Mouse (Mus musculus): ENCODE data around the gene Gm49369. TPM values are rescaled to one million over a fixed set of nuclear protein-coding genes. Genes with fewer than 3 reads are reported as not detected.
"Not testable (repeated sequence)": the region's sequence is repeated elsewhere in the genome, so short reads cannot be mapped to it uniquely, and the experiment has no call there.

Gene Gm49369
- polyA plus RNA-seq, 1 experiment from 2014 or later, result 2.5 TPM

GRCm38 (mm10) chr7:142408686-142409085 is 26.2 kb upstream of the Gm49369 start:
- Histone ChIP-seq H3K4me2 (no peak overlapping the region), H3K36me3 (no peaks in the 10 kb centered on the region), H3K4me1 (peaks cover 4% of the 10 kb centered on the region; the same call in 1 of the 2 replicates), H3K4me3 (replicated peaks) (no peak overlapping the region), H3K9me3 (replicated peaks) (no peaks in the 10 kb centered on the region), H3K9ac (no peak overlapping the region), H3K27me3 (no peaks in the 10 kb centered on the region), H3K27ac (no peak overlapping the region)
- no peak for ATAC-seq (replicated peaks; ENCODE audit: low FRiP score)
- WGBS, result 87% methylated on average over 8 of the region's 8 CpGs

DNA sequence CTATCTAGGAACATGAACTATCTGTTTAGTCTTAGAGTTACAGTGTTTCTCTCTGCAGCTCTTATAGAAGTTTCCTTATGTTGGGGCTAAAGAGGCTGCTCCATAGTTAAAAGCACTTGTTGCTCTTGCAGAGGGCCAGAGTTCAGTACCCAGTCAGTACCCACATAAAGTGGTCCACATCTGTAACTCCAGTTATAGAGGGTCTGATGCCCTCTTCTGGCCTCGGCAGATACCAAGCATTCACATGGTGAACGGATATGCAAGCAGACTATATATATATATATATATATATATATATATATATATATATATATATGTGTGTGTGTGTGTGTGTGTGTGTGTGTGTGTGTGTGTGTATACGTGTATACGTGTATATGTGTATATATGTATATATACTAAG is 25.5 kb upstream of the Gm49369 start:
- H3K27me3 ChIP-seq, result no peaks in the 10 kb centered on the region
- H3K9me3 ChIP-seq (replicated peaks), result no peaks in the 10 kb centered on the region
- no peak overlapping the region for H3K4me3 ChIP-seq (replicated peaks)
- WGBS, result 76% methylated on average over 4 of the region's 4 CpGs
- no peak for ATAC-seq (replicated peaks; ENCODE audit: low FRiP score)
- no peaks in the 10 kb centered on the region for H3K36me3 ChIP-seq
- no peak overlapping the region for H3K27ac ChIP-seq
- no peak overlapping the region for H3K4me2 ChIP-seq
- peaks cover 6% of the 10 kb centered on the region; the same call in 1 of the 2 replicates for H3K4me1 ChIP-seq
- no peak overlapping the region for H3K9ac ChIP-seq

DNA sequence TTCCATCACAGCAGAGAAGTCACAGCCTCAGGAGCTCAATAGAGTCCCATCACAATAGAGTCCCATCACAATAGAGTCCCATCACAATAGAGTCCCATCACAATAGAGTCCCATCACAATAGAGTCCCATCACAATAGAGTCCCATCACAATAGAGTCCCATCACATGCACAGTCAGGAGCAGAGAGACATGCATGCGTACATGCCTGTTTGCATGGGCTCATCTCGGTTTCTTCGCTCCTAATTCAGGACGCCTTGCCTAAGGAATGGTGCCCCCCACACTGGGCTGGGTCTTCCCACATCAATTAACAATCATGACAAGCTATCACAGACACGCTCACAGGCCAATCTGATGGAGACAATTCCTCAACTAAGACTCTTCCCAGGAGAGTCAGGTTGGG is 22.7 kb upstream of the Gm49369 start:
- H3K4me2 ChIP-seq; H3K9ac ChIP-seq; H3K4me3 ChIP-seq (replicated peaks); H3K36me3 ChIP-seq; ATAC-seq (replicated peaks; ENCODE audit: low FRiP score); H3K9me3 ChIP-seq (replicated peaks); H3K27ac ChIP-seq; H3K27me3 ChIP-seq: not testable (repeated sequence)
- 88% methylated on average over 5 of the region's 5 CpGs for WGBS
- H3K4me1 ChIP-seq, result peaks cover 17% of the 10 kb centered on the region; the same call in 1 of the 2 replicates

GRCm38 (mm10) chr7:142403591-142403990 is 21.1 kb upstream of the Gm49369 start:
- no peaks in the 10 kb centered on the region for H3K9me3 ChIP-seq (replicated peaks)
- peak overlapping the region; percentile 39; the same call in 1 of the 2 replicates for H3K27ac ChIP-seq
- no peaks in the 10 kb centered on the region for H3K36me3 ChIP-seq
- no peak overlapping the region for H3K4me3 ChIP-seq (replicated peaks)
- peaks cover 29% of the 10 kb centered on the region for H3K4me1 ChIP-seq
- 70% methylated on average over 4 of the region's 4 CpGs for WGBS
- no peaks in the 10 kb centered on the region for H3K27me3 ChIP-seq
- no peak for ATAC-seq (replicated peaks; ENCODE audit: low FRiP score)
- H3K9ac ChIP-seq, result no peak overlapping the region
- no peak overlapping the region for H3K4me2 ChIP-seq

- Histone ChIP-seq H3K4me3 (replicated peaks) (no peak overlapping the region), H3K9me3 (replicated peaks) (no peaks in the 10 kb centered on the region), H3K27ac (peak overlapping the region; percentile 70), H3K4me1 (peaks cover 33% of the 10 kb centered on the region), H3K9ac (no peak overlapping the region), H3K4me2 (no peak overlapping the region), H3K27me3 (no peaks in the 10 kb centered on the region), H3K36me3 (no peaks in the 10 kb centered on the region)
- WGBS, result 39% methylated on average over 7 of the region's 7 CpGs
- ATAC-seq (replicated peaks; ENCODE audit: low FRiP score), result peak; percentile 59; the same call in 1 of the 2 replicates
These were observed 18.3 kb upstream of the Gm49369 start for GRCm38 (mm10) chr7:142400750-142401142.

DNA sequence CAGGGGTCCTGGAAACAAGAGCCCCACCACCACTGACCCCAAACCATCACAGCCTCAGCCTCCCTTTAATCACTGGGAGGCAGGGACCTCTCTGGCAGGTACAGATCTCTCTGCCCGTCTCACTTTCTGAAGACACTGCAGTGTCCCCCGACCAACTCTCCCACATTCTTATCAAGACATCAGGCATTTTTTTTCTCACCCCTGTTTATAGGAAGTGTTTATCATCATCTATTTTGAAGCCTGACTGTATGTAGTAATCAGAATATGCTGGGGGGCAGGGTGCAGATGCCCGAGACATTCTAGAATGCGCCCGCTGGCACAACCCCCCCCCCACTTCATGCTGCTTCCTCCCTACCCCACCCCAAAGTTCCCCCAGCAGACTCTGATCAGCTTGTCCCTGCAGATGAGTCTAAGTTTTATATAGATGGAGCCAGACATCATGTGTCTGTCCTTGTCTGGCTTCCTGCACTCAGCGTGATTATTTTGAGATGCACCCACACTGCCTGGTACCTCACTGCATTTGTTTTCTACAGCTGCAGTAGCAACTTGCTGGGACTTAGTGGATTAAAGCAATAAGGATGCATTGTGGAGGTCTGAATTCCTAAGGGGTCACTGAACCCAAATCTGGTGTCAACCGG is 17.8 kb upstream of the Gm49369 start:
- Histone ChIP-seq H3K27ac (peak overlapping the region; percentile 70), H3K27me3 (no peaks in the 10 kb centered on the region), H3K4me1 (peaks cover 33% of the 10 kb centered on the region), H3K9ac (no peak overlapping the region), H3K4me3 (replicated peaks) (no peak overlapping the region), H3K4me2 (no peak overlapping the region), H3K9me3 (replicated peaks) (no peaks in the 10 kb centered on the region), H3K36me3 (no peaks in the 10 kb centered on the region)
- WGBS, result 57% methylated on average over 7 of the region's 7 CpGs
- no peak for ATAC-seq (replicated peaks; ENCODE audit: low FRiP score)

DNA sequence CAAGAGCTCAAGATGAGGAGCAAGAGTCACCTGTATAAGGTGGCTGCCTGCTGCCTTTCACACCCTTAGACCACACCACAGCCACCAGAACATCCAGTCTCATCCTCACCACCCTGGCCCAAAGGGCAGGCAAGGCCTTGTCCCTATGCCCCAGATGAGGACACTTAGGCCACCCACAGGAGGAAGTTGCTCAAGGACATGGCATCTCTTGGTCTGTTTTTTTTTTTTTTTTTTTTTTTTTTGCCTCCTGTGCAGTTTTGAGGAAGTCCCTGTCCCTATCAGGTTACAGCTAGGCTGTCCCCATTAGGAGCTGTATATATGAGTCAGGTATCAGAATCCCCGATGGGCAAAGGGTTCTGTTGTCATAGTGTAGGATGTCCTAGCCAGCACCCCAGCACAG is 16.8 kb upstream of the Gm49369 start:
- H3K27ac ChIP-seq, result peak overlapping the region; percentile 70; the same call in 1 of the 2 replicates
- 0 out of 2 replicates have a peak, but pooled peaks have one; percentile 24 for ATAC-seq (replicated peaks; ENCODE audit: low FRiP score)
- no peaks in the 10 kb centered on the region for H3K9me3 ChIP-seq (replicated peaks)
- H3K4me2 ChIP-seq, result no peak overlapping the region
- H3K4me1 ChIP-seq, result peaks cover 40% of the 10 kb centered on the region
- no peak overlapping the region for H3K9ac ChIP-seq
- no peaks in the 10 kb centered on the region for H3K36me3 ChIP-seq
- 48% methylated on average over 1 of the region's 1 CpGs for WGBS
- no peaks in the 10 kb centered on the region for H3K27me3 ChIP-seq
- H3K4me3 ChIP-seq (replicated peaks), result no peak overlapping the region

DNA sequence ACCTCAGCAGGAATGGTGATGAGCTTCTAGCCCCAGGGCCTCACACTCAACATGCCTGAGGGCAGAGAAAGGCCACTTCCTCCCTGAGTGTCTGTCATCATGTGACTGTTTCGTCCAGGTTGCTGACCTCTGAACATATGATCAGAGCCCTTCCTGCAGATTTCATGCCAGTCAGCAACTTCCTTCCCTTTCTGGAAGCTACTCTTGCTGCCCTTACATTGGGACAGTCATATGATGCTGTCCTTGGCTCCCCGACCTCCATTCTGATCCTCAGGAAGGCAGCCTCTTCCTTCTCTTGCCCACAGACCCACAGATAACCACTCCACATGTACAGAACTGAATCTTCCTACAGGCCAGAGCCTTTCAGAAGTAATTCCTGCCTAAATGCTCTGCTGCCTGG is 15.6 kb upstream of the Gm49369 start:
- Histone ChIP-seq H3K27me3 (no peaks in the 10 kb centered on the region), H3K4me2 (no peak overlapping the region), H3K9ac (no peak overlapping the region), H3K36me3 (no peaks in the 10 kb centered on the region), H3K4me1 (peaks cover 44% of the 10 kb centered on the region), H3K9me3 (replicated peaks) (no peaks in the 10 kb centered on the region), H3K4me3 (replicated peaks) (no peak overlapping the region), H3K27ac (peak overlapping the region; percentile 70)
- 0 out of 2 replicates have a peak, but pooled peaks have one; percentile 20 for ATAC-seq (replicated peaks; ENCODE audit: low FRiP score)
- WGBS, result 64% methylated on average over 2 of the region's 2 CpGs

GRCm38 (mm10) chr7:142396611-142397010 is 14.1 kb upstream of the Gm49369 start:
- Histone ChIP-seq H3K9ac (no peak overlapping the region), H3K27me3 (no peaks in the 10 kb centered on the region), H3K9me3 (replicated peaks) (no peaks in the 10 kb centered on the region), H3K4me1 (peaks cover 47% of the 10 kb centered on the region), H3K27ac (no peak overlapping the region), H3K4me3 (replicated peaks) (no peak overlapping the region), H3K4me2 (no peak overlapping the region), H3K36me3 (no peaks in the 10 kb centered on the region)
- no peak for ATAC-seq (replicated peaks; ENCODE audit: low FRiP score)
- 94% methylated on average over 1 of the region's 1 CpGs for WGBS

DNA sequence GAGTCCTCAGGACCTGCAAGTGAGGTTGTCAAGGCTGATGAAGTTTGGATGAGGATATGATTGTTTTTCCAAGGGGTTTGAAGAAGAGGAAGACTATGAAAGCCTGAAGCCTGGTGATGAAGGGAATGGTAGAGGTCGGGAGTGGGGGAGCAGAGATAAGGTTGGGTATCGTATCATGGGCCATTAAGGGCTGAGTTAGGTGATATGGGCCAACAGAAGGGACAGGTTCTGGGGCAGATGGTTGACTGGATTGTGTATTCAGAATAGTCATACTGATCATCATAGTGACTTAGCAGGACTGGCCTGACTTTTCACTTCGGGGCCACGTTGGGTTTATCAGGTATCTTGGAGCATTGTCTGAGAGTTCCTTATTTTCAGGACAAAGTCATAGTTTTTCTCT is 13.0 kb upstream of the Gm49369 start:
- Histone ChIP-seq H3K27ac (no peak overlapping the region), H3K4me2 (no peak overlapping the region), H3K4me3 (replicated peaks) (no peak overlapping the region), H3K9me3 (replicated peaks) (no peaks in the 10 kb centered on the region), H3K36me3 (no peaks in the 10 kb centered on the region), H3K9ac (no peak overlapping the region), H3K27me3 (no peaks in the 10 kb centered on the region), H3K4me1 (peaks cover 39% of the 10 kb centered on the region)
- 91% methylated on average over 4 of the region's 4 CpGs for WGBS
- no peak for ATAC-seq (replicated peaks; ENCODE audit: low FRiP score)

- Histone ChIP-seq H3K27me3 (no peaks in the 10 kb centered on the region), H3K4me3 (replicated peaks) (no peak overlapping the region), H3K4me2 (no peak overlapping the region), H3K4me1 (peaks cover 29% of the 10 kb centered on the region), H3K36me3 (no peaks in the 10 kb centered on the region), H3K9me3 (replicated peaks) (no peaks in the 10 kb centered on the region), H3K27ac (peak overlapping the region; percentile 46), H3K9ac (no peak overlapping the region)
- WGBS, result 62% methylated on average over 6 of the region's 6 CpGs
- no peak for ATAC-seq (replicated peaks; ENCODE audit: low FRiP score)
These were observed 12.1 kb upstream of the Gm49369 start for GRCm38 (mm10) chr7:142394261-142395190.

DNA sequence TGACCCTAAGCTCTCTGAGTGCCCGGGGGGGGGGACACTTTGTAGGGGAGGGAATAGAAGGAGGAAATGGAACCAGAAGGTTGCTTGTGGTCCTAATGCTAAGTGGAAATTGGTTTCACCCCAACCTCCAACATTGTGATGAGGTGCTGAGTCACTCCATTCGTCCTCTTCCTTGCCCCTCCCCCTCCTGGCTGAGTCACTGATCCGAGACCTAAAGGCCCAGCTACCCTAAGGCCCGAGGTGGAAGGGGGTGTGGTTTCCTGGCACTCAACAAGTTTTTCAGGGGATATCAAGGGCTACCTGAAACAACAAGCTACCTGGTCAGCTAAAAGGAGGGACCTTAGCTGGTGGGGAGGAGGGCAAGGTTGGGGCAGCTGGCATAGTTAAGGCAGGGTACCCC is 10.7 kb upstream of the Gm49369 start:
- Histone ChIP-seq H3K27me3 (no peaks in the 10 kb centered on the region), H3K4me2 (no peak overlapping the region), H3K9me3 (replicated peaks) (no peaks in the 10 kb centered on the region), H3K4me1 (peaks cover 23% of the 10 kb centered on the region), H3K9ac (no peak overlapping the region), H3K27ac (peak overlapping the region; percentile 46), H3K4me3 (replicated peaks) (no peak overlapping the region), H3K36me3 (no peaks in the 10 kb centered on the region)
- WGBS, result 15% methylated on average over 4 of the region's 4 CpGs
- no peak; the same call in 1 of the 2 replicates for ATAC-seq (replicated peaks; ENCODE audit: low FRiP score)

Data from kidney, embryonic 15.5 days (tissue).